Mouse (Mus musculus) liver, adult 2 months (tissue): Measurements from ENCODE around the gene Clec2g.

ENCODE experiments used
- CTCF ChIP-seq: fragments of 200-500 bp; IDR thresholded peaks from 2 replicates; pipeline ENCODE4 v1.5.1; 2011; ENCODE audit warnings: low read depth, low read length, control low read depth
- POLR2A ChIP-seq: fragments of 200-500 bp; IDR thresholded peaks from 2 replicates; pipeline ENCODE4 v1.6.1; 2011; ENCODE audit warnings: low read length, control low read depth; ENCODE audit not compliant: insufficient read depth; ENCODE audit errors: extremely low read depth

DNA sequence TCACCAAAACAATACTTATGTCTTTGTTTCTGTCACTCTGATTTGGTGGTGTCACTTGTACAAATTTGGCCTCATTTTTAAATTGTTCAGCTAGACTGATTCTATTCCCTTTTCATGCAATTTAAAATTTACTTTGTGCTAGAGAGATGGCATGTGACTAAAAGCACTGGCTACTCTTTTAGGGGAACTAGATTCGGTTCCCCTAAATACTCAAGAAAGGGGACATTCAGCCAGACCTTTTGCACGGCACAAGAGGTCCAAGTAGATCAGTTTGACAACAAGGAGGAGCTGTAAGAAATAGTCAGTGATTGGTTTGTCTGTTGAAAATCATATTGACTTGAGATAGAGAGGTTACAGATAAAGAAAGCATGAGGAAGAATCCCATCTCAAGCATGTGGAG lies 67.2 kb downstream of the Clec2g start:
- TF ChIP-seq CTCF: no peak
- TF ChIP-seq POLR2A: no peak
